Mouse (Mus musculus) cerebellum, postnatal 14 days (tissue): ENCODE results near the gene Pou5f1.
"Not testable (repeated sequence)": the region's sequence is repeated elsewhere in the genome, so short reads cannot be mapped to it uniquely, and the experiment has no call there.

Experiments used
- DNase-seq, 2 experiments: peaks; one replicate each; pipeline ENCODE4 v3.0.0; 2021; ENCODE audit warnings: mixed read lengths in 2 of 2

Pou5f1 gene

DNA sequence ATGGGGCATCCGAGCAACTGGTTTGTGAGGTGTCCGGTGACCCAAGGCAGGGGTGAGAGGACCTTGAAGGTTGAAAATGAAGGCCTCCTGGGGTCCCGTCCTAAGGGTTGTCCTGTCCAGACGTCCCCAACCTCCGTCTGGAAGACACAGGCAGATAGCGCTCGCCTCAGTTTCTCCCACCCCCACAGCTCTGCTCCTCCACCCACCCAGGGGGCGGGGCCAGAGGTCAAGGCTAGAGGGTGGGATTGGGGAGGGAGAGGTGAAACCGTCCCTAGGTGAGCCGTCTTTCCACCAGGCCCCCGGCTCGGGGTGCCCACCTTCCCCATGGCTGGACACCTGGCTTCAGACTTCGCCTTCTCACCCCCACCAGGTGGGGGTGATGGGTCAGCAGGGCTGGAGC, at the start of gene Pou5f1:
Pou5f1 (plus strand) TSS at position 243 of the 400 bp plus-strand sequence.
- DNase-seq = no peak

DNA sequence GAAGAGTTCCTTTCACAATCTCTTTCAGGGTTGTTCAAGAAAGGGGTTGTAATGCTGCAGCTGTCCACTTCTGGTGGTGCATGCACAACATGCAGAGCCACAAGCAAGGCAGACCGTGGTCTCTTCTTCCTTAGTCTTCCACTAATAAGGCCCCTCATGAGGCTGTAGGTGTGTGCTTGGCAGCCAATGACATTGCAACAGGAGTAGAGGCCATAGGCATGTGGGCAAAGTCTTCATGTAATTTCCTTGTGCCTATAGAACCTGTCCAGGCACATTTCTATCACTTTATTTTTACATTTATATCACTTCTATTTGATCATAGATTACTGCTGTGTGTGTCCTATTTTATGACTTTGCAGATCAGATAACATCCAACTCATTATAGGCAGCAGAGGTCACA, 47.6 kb upstream of the Pou5f1 start:
- not testable (repeated sequence) for DNase-seq

DNA sequence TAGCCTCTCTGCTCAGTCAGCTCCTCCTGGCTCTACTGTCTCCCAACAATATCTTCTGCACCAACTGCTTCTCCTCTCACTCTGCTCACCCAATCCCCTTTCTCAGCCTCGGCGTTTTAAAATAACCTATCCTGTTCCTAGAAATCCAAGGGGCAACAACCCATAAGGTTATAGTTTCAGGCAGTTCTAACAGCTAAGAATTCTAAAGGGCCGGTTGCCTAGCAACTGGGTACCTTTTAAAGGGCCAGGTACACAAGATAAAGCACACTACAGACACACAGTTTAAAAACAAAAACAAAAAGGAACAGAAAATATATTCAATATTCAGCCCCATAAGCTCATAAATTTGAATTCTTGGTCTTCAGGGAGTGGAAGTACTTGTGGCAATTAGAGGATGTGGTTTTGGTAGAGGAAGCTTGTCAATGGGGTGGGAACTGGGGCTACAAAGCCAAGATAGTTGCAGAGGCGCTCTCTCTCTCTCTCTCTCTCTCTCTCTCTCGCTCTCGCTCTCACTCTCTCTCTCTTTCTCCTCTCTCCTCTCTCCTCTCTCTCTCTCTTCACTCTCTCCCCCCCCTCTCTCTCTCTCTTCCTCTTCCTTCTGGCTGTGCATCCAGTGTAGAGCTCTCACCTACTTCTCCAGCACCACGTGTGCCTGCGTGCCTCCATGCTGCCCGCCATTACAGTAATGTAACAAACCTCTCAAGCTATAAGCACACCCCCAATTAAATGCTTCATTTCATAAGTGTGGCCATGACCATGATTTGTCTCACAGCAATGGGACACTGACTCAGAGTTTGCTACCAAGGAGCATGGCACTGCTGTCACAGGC, 45.1 kb upstream of the Pou5f1 start:
- DNase-seq = not testable (repeated sequence)

DNA sequence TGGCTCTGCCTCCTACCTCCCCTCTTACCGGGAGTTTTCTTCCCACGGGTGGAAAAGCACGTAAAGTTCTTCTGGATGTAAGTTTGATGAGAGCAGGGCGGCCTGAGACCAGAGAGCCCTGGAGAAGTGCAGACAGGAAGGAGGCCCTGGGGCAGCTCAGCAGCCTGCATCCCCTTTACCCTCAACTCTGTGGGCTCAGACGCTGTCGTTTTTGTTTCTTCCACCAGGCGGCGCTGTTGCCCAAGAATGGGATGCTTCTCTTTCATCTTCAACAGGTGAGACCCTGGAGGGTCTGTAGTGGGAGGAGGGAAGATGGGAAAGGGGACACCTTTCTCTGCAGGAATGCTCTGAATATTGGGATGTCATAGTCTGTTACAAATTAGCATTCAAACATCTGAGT, 40.2 kb upstream of the Pou5f1 start:
- peak in 1 of 2 experiments; percentile 55 for DNase-seq

DNA sequence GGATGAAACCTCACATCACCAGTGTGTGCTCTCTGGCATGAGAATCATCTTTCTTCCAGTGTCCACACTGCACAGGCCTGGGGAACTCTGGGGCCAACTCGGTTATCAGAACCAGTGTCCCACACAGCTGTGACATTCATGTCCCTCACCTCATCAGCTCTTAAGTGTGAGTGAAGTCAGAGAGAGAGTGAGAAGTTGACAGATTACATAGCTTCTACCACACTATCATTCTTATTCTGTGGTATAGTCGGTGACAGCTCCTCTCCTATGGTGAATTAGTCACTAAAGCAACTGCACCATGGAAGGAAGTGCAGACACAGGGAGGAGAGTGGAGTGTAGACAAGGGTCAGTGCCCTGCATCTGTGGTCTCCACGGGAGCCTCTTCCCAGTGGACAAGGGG, 36.9 kb upstream of the Pou5f1 start:
- not testable (repeated sequence) for DNase-seq

DNA sequence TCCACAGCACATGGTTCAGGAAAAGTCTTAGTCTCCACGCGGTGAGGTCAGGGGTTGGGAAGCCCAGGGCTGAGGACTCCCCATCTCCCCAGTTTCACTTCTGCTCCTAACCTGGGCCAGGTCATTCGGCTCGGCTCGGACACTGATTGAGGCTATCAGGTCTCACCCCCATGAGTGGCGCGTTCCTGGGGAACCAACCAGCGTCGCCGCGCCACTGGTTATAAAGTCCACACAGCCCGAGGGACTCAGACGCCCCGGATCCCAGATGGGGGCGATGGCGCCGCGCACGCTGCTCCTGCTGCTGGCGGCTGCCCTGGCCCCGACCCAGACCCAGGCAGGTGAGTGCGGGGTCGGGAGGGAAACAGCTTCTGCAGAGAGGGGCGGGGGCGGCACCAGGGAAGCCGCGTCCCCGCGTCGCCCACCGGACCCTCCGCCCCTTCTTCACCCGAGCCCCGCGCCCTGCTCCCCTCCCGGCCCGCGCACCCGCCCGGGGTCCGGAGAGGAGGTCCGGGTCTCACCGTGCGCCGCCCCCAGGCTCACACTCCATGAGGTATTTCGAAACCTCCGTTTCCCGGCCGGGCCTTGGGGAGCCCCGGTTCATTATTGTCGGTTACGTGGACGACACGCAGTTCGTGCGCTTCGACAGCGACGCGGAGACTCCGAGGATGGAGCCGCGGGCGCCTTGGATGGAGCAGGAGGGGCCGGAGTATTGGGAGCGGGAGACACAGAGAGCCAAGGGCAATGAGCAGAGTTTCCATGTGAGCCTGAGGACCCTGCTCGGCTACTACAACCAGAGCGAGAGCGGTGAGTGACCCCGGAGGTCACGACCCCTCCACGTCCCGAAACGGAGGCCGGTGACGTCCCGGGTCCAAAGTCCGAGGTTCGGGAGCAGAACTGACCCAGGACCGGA, 35.7 kb upstream of the Pou5f1 start, which contains the start of gene H2-Q10:
H2-Q10 (plus strand) TSS at position 248 of the 910 bp plus-strand sequence.
- no peak for DNase-seq

DNA sequence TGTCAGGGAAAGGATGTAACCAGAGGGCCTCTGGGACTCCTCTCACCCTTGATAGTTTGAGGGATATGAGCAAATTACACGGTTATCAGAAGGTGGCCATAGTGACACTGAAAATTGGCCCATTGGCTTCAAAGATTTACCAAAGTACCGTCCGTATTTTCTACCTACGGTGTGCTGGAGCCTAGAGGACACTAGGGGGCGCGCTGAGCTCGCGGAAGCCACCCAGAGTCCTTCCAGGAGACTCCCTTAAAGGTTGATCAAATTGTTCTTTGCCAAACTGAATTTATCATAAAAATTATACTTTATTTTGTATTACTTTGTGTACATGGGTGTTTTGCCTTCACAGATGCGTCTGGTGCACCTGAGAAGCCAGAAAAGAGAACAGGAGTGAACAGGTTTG, 21.8 kb upstream of the Pou5f1 start:
- peak; percentile 73 to 77 for DNase-seq

DNA sequence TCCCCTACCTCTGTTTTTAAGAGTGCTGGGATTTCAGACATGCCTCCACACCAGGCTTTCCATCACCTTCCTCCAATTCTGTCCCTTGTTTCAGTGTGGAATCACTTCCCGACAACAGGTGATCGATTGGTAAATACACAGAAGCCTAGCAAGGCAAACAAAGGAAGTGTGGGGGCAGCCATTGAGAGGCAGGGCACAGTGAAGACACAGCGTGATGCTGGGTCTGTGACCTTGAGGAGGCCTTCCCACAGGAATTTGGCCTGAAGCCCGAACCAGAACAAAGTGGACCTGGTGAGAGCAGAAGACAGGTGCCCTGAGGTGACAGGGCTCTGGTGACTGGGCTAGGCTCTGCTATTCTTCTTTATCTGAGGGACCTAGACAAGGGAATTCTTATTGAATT, 20.1 kb upstream of the Pou5f1 start:
- DNase-seq = no peak

DNA sequence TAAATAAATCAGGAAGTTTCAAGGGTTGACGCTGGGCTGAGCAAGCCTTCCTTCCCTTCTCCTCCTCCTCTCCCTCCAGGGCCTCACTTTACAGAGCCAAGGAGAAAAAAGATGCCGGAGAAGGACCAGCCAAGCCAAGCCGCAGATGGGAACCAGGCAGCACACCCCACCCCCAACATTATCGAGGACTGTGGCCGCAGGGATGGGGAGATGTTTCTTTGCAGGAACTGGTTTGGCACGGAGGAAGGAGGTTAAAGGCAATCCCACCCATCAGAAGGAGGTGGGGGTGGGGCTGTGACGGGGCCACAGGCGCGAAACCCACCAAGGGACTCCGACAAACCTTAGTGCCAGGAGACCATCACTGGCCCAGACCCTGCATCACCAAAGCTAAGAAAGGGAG, 19.1 kb upstream of the Pou5f1 start:
- DNase-seq = no peak

DNA sequence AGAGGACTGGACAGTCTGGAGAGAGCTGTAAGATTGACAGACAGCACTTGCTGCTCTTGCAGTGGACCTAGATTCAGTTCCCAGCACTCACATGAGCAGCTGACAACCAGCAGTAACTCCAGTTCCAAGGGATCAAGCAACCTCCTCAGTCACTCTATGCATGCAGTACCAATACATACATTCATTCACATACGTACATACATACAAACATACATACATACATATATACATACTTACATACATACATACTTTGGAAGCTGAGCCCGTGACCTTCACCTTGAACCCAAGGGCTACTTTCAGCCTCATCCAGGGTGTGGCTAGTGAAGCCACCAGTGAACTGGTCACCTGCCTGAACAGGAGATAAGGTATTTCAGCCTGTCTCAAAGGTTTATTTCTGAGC, 17.8 kb upstream of the Pou5f1 start:
- no peak for DNase-seq

DNA sequence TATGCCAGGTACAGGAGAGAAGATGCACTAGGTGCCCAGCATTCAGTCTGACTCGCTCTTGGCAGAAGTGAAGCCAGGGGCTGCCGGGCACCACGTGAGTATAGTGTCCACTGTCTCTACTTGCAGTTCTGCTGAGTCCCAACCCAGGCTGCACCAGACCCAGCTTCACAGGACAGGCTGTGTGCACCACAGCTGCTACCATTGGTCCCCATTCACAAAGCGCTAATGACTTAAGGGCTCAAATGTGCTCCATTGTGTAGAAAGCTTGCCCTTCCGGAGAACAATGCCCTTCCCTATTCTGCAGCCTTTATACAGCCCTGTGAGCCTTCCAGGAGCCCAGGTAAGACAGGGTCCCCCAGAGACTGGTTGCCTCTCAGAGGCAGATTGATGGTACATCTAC, 15.5 kb upstream of the Pou5f1 start:
- no peak for DNase-seq

DNA sequence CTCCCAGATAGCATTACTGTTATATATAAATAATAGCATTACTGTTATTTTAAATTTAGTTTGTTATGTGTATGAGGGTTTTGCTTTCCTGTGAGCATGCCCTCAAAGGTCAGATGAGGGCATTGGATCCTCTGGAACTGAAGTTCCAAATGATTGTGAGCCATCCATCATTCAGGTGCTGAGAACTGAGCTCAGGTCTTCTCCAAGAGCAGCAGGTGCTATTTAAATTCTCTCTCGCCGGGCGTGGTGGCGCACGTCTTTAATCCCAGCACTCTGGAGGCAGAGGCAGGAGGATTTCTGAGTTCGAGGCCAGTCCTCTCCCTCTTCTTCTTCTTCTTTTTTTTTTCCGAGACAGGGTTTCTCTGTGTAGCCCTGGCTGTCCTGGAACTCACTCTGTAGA, 8.7 kb upstream of the Pou5f1 start:
- no peak for DNase-seq

DNA sequence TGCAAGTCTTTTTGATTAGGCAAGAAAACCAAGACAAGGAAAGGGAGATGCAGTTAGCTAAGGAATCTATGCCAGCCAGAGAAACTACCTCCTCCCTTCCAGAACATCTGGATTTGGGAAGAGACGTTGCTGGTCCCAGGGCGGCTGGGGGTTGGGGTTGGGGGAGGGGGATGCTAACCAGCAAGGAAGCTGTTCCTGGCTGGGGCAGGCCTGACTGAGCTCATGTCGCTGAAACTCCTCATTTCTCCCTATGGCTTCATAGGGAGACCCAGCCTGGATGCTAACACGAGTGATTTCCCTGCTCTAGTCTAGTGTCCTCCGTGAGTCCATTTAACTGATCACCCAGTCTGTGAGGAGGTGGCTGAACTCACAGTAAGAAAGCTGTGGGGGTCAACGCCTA, 3.6 kb upstream of the Pou5f1 start:
- no peak for DNase-seq

DNA sequence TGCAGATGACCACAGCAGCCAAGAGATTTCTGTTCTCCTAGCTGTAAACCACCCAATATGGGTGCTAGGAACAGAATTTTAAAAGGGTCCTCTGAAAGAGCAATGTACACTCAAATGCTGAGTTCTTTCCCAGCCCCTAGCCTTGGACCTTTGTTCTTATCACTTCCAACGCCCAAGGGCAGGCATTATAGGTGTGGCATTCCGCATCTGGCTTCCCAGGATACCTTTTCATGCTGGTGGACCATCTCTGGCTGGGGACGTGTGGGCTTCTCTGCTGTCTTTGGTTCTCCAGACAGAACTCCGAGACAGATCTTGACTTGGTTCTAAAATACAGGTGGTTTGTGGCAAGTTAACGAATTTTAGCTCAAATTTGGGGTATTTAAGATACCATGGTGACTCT, 3.1 kb upstream of the Pou5f1 start:
- DNase-seq = no peak

DNA sequence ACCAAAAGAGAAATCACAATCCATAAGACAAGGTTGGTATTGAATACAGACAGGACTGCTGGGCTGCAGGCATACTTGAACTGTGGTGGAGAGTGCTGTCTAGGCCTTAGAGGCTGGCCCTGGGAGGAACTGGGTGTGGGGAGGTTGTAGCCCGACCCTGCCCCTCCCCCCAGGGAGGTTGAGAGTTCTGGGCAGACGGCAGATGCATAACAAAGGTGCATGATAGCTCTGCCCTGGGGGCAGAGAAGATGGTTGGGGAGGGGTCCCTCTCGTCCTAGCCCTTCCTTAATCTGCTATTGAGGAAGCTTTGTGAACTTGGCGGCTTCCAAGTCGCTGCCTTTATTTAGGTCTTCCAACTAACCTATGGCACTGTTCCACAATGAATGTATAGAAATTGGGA, 2.0 kb upstream of the Pou5f1 start:
- DNase-seq = no peak

DNA sequence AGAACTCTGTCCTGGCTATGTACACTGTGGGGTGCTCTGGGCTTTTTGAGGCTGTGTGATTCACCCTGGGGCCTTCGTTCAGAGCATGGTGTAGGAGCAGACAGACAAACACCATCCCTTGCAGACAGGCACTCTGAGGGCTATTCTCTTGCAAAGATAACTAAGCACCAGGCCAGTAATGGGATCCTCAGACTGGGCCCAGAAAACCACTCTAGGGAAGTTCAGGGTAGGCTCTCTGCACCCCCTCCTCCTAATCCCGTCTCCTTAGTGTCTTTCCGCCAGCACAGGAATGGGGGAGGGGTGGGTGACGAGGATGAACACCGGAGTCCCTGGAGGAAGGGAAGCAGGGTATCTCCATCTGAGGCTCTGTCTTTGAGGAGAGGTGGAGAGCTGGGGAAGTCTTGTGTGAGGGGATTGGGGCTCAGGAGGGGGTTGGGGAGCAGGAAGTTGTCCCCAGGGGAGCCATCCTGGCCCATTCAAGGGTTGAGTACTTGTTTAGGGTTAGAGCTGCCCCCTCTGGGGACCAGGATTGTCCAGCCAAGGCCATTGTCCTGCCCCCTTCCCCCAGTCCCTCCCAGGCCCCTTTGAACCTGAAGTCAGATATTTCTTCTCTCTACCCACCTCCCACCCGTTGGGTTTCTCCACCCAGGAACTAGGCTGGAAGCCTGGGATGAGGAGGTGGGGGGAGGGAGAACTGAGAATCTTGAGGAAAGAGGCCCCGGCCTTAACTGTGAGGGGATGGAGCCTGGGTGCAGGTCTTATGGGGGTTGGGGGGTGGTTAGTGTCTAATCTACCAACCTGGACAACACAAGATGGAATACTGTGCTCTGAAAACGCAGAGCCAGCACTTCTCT, 963 bp upstream of the Pou5f1 start:
- DNase-seq = no peak

DNA sequence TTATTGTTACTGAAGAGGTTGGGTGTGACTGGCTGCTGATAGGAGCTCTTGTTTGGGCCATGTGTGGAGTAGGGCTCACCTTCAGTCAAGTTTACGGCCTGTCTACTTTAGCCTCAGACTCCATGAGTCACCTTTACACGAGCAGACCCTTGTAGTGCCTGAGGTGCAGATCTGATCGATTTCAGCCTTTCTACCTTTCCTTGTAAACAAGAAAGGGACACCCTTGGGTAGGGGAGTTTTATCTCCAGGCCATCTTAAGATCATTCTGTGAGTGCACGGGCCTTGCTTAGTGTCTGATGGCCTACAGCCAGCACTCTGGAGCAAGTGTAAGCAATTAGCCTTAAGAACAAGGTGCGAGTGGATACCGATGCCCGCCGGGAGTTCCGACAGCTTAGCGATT, 1.1 kb downstream of the Pou5f1 start:
- DNase-seq = no peak

DNA sequence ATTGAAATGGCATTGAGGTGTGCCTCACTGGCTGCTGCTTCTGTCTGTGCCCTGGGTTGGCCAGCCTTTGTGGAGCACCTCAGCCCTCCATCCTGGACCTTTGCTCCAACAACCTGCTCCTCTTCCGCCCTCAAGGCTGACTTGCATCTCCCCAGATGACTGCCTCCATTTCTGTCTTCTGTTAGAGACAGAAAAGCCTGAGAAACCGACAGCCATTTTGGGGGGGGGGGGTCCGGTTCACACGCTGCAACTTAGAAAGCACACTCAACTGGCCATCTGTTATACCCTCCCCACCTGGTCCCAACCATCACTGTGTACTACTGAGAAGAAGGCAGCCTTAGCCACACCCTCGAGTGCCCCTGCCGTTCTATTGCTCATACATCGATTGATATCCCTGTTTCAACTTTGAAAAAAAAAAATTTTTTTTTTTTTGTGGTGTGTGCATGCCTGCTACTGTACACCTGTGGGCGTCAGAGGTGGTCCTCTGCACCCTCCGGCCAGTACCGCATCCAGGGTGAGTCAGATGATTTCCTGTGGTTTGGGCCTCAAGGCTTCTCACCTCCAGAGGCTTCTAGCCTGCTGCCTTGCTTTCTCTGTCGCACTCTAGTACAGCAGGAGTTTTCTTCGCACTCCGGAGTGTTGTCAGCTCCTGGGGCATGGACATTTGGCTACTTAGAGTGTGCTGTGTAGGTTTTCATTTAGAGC, 1.9 kb downstream of the Pou5f1 start:
- DNase-seq = no peak

DNA sequence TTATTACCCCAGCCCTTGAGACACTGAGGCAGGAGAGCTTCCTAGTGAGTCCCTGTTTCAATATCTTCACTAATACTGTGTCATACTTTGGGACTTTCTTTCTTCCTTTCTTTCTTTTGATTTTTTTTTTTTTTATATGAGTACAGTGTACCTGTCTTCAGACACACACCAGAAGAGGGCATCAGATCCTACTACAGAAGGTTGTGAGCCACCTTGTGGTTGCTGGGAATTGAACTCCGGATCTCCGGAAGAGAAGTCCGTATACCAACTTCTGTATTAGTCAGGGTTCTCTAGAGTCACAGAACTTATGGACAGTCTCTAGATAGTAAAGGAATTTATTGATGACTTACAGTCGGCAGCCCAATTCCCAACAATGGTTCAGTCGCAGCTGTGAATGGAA, 2.5 kb downstream of the Pou5f1 start:
- not testable (repeated sequence) for DNase-seq

DNA sequence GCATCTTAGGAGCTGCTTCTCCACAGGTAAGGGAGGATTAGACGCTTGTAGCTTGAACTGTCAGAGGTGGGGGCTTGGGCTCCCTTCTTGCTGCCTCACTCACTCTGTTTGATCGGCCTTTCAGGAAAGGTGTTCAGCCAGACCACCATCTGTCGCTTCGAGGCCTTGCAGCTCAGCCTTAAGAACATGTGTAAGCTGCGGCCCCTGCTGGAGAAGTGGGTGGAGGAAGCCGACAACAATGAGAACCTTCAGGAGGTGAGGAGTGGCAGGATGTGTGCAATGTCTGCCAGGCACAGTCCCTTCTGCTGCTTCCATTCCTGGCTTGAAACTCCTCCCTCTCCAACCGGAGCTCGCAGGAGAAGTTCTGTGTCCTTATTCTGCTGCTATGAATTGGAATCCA, 3.5 kb downstream of the Pou5f1 start:
- peak in 1 of 2 experiments; percentile 33 for DNase-seq

DNA sequence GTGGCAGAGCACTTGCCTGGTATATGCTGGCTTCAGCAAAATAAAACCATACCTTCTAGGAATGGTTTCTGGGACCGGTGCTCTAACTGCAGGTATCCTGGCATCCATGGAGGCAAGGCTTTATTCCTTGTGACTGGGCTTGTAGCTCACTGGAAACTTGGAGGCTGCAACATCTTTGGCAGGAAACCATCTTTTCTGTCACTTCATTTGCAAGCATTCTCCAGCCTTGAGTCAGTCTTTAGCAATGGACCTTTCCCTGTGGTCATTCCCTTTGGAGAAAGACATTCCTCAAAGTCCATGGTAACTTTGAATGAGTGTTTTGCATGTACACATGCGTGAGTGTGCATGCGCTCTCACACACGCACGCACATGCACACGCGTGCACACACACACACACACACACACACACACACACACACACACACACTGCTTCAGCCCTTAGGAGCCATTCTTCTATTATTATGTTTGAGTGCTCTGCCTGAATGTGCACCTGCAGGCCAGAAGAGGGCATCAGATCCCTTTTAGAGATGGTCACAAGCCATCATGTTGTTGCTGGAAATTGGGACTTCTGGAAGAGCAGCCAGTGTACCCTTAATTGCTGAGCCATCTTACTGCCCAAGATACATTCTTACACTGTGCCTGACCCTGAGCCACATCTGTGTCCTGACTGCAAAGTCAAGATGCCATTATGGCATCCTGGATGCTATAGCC, 7.3 kb downstream of the Pou5f1 start:
- DNase-seq = peak; percentile 32 to 43

DNA sequence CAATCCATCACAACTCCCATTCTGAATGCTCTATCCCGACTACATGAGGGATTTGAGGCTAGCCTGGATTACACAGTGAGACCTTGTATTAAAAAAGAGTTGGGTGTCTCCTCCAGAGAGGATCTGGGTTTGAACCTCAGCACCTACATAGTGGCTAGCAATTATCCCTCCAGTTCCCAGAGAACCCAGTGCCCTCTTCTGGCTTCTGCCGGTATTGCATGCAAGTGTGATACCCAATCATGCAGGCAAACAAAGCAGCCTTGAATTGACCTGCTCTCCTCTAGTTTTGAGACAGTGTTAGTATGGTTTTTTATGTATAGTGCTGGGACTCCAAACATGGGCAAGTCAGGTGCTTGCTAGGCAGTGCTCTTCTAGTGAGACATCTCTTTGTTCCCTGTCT, 8.1 kb downstream of the Pou5f1 start:
- DNase-seq = peak; percentile 80 to 89
